Mouse (Mus musculus) adrenal gland, postnatal 14 days (tissue): Measurements from ENCODE around the gene Atp6v1g2. TPM values are rescaled to one million over a fixed set of nuclear protein-coding genes. Genes with fewer than 3 reads are reported as not detected.

Source experiments
- DNase-seq: peaks from one replicate; pipeline ENCODE4 v3.0.0; 2021; ENCODE audit warnings: mixed read lengths
- total RNA-seq: library from RNA; stranded (reverse); gene quantifications from 2 replicates; pipeline ENCODE4 v1.2.3, GENCODE M21; 2021

The Atp6v1g2 gene
- total RNA-seq, 1 experiment from 2014 or later, result 7.0 TPM

- no peak for DNase-seq
Measured at GRCm38 (mm10) chr17:35236996-35237395, 3.5 kb downstream of the Atp6v1g2 start.

GRCm38 (mm10) chr17:35237504-35237903 is 4.0 kb downstream of the Atp6v1g2 start:
- no peak for DNase-seq

- no peak for DNase-seq
Measured at GRCm38 (mm10) chr17:35239700-35240099, 6.2 kb downstream of the Atp6v1g2 start.

GRCm38 (mm10) chr17:35240384-35241304 is 7.2 kb downstream of the Atp6v1g2 start:
- DNase-seq, result peak; percentile 43

- DNase-seq, result peak; percentile 98
Measured at GRCm38 (mm10) chr17:35241305-35242014, 8.0 kb downstream of the Atp6v1g2 start, which contains the start of gene Ddx39b. TSS of gene Ddx39b (plus strand) at chr17:35241746.

- DNase-seq, result peak; percentile 82
Measured at GRCm38 (mm10) chr17:35242015-35242941, 8.8 kb downstream of the Atp6v1g2 start.

- DNase-seq, result peak; percentile 64
Measured at GRCm38 (mm10) chr17:35243086-35243485, 9.6 kb downstream of the Atp6v1g2 start.

- no peak for DNase-seq
Measured at GRCm38 (mm10) chr17:35244999-35245398, 11.5 kb downstream of the Atp6v1g2 start.

- peak; percentile 44 for DNase-seq
Measured at GRCm38 (mm10) chr17:35245731-35246623, 12.5 kb downstream of the Atp6v1g2 start.

GRCm38 (mm10) chr17:35247144-35247543 is 13.7 kb downstream of the Atp6v1g2 start:
- no peak for DNase-seq

- no peak for DNase-seq
Measured at GRCm38 (mm10) chr17:35248986-35249385, 15.5 kb downstream of the Atp6v1g2 start.

GRCm38 (mm10) chr17:35249451-35250197 is 16.2 kb downstream of the Atp6v1g2 start:
- no peak for DNase-seq

- no peak for DNase-seq
Measured at GRCm38 (mm10) chr17:35250348-35251120, 17.1 kb downstream of the Atp6v1g2 start.

GRCm38 (mm10) chr17:35251162-35251719 is 17.8 kb downstream of the Atp6v1g2 start:
- no peak for DNase-seq

GRCm38 (mm10) chr17:35251981-35252380 is 18.5 kb downstream of the Atp6v1g2 start:
- DNase-seq, result no peak

- DNase-seq, result peak; percentile 59
Measured at GRCm38 (mm10) chr17:35252619-35253292, 19.3 kb downstream of the Atp6v1g2 start.

- no peak for DNase-seq
Measured at GRCm38 (mm10) chr17:35253293-35254093, 20.0 kb downstream of the Atp6v1g2 start.
